Mouse (Mus musculus): ENCODE data around the gene Slc9a3r2. TPM values are rescaled to one million over a fixed set of nuclear protein-coding genes. Genes with fewer than 3 reads are reported as not detected.

The Slc9a3r2 gene
- polyA plus RNA-seq, 1 experiment, result 19.1 TPM

Other genes starting within 250 kb of the Slc9a3r2 start
- 53.7 TPM for gene Rnps1, start 235.8 kb downstream of the Slc9a3r2 start, polyA plus RNA-seq (2012; fragmentation: generic; extraction: Trizol)
- 52.6 TPM for gene Eci1, start 223.7 kb downstream of the Slc9a3r2 start, polyA plus RNA-seq (2012; fragmentation: generic; extraction: Trizol)
- gene Dnase1l2, start 207.2 kb downstream of the Slc9a3r2 start, polyA plus RNA-seq (2012; fragmentation: generic; extraction: Trizol), result 1.0 TPM
- 18.7 TPM for gene E4f1, start 180.0 kb downstream of the Slc9a3r2 start, polyA plus RNA-seq (2012; fragmentation: generic; extraction: Trizol)
- gene Pgp, start 179.9 kb downstream of the Slc9a3r2 start, polyA plus RNA-seq (2012; fragmentation: generic; extraction: Trizol), result 53.7 TPM
- 0.53 TPM for gene Bricd5, start 176.4 kb downstream of the Slc9a3r2 start, polyA plus RNA-seq (2012; fragmentation: generic; extraction: Trizol)
- gene Mlst8, start 171.2 kb downstream of the Slc9a3r2 start, polyA plus RNA-seq (2012; fragmentation: generic; extraction: Trizol), result 16.5 TPM
- gene Caskin1, start 161.7 kb downstream of the Slc9a3r2 start, polyA plus RNA-seq (2012; fragmentation: generic; extraction: Trizol), result 0.16 TPM
- 112 TPM for gene Traf7, start 122.4 kb downstream of the Slc9a3r2 start, polyA plus RNA-seq (2012; fragmentation: generic; extraction: Trizol)
- gene Rab26, start 116.1 kb downstream of the Slc9a3r2 start, polyA plus RNA-seq (2012; fragmentation: generic; extraction: Trizol), result 0.35 TPM
- gene Pkd1, start 100.5 kb downstream of the Slc9a3r2 start, polyA plus RNA-seq (2012; fragmentation: generic; extraction: Trizol), result 47.2 TPM
- gene Tsc2, start 17.7 kb downstream of the Slc9a3r2 start, polyA plus RNA-seq (2012; fragmentation: generic; extraction: Trizol), result 49.5 TPM
- gene Nthl1, start 17.6 kb downstream of the Slc9a3r2 start, polyA plus RNA-seq (2012; fragmentation: generic; extraction: Trizol), result 20.2 TPM
- not detected for gene Npw, start 8.1 kb upstream of the Slc9a3r2 start, polyA plus RNA-seq (2012; fragmentation: generic; extraction: Trizol)
- 49.7 TPM for gene Zfp598, start 19.4 kb upstream of the Slc9a3r2 start, polyA plus RNA-seq (2012; fragmentation: generic; extraction: Trizol)
- gene Syngr3, start 39.6 kb upstream of the Slc9a3r2 start, polyA plus RNA-seq (2012; fragmentation: generic; extraction: Trizol), result 0.29 TPM
- 47.7 TPM for gene Gfer, start 45.8 kb upstream of the Slc9a3r2 start, polyA plus RNA-seq (2012; fragmentation: generic; extraction: Trizol)
- gene Noxo1, start 45.9 kb upstream of the Slc9a3r2 start, polyA plus RNA-seq (2012; fragmentation: generic; extraction: Trizol), result 0.54 TPM
- gene Tbl3, start 57.3 kb upstream of the Slc9a3r2 start, polyA plus RNA-seq (2012; fragmentation: generic; extraction: Trizol), result 66.6 TPM
- 0.36 TPM for gene Rnf151, start 67.7 kb upstream of the Slc9a3r2 start, polyA plus RNA-seq (2012; fragmentation: generic; extraction: Trizol)
- 178 TPM for gene Rps2, start 67.8 kb upstream of the Slc9a3r2 start, polyA plus RNA-seq (2012; fragmentation: generic; extraction: Trizol)
- gene Ndufb10, start 74.2 kb upstream of the Slc9a3r2 start, polyA plus RNA-seq (2012; fragmentation: generic; extraction: Trizol), result 547 TPM
- 1.7 TPM for gene Rpl3l, start 77.5 kb upstream of the Slc9a3r2 start, polyA plus RNA-seq (2012; fragmentation: generic; extraction: Trizol)
- gene Msrb1, start 86.3 kb upstream of the Slc9a3r2 start, polyA plus RNA-seq (2012; fragmentation: generic; extraction: Trizol), result 73.9 TPM
- not detected for gene Hs3st6, start 102.7 kb upstream of the Slc9a3r2 start, polyA plus RNA-seq (2012; fragmentation: generic; extraction: Trizol)
- not detected for gene Meiob, start 154.0 kb upstream of the Slc9a3r2 start, polyA plus RNA-seq (2012; fragmentation: generic; extraction: Trizol)
- 58.3 TPM for gene Hagh, start 189.8 kb upstream of the Slc9a3r2 start, polyA plus RNA-seq (2012; fragmentation: generic; extraction: Trizol)
- 9.5 TPM for gene Fahd1, start 200.0 kb upstream of the Slc9a3r2 start, polyA plus RNA-seq (2012; fragmentation: generic; extraction: Trizol)
- gene Igfals, start 215.7 kb upstream of the Slc9a3r2 start, polyA plus RNA-seq (2012; fragmentation: generic; extraction: Trizol), result not detected
- 38.5 TPM for gene Nubp2, start 236.0 kb upstream of the Slc9a3r2 start, polyA plus RNA-seq (2012; fragmentation: generic; extraction: Trizol)
- gene Spsb3, start 236.3 kb upstream of the Slc9a3r2 start, polyA plus RNA-seq (2012; fragmentation: generic; extraction: Trizol), result 46.6 TPM
- 12.5 TPM for gene Eme2, start 244.8 kb upstream of the Slc9a3r2 start, polyA plus RNA-seq (2012; fragmentation: generic; extraction: Trizol)
- 142 TPM for gene Mrps34, start 244.8 kb upstream of the Slc9a3r2 start, polyA plus RNA-seq (2012; fragmentation: generic; extraction: Trizol)
- gene Nme3, start 246.2 kb upstream of the Slc9a3r2 start, polyA plus RNA-seq (2012; fragmentation: generic; extraction: Trizol), result 23.7 TPM

Measured in myocyte (in vitro differentiated cells).